Mouse (Mus musculus) testis, adult 2 months (tissue): Measurements from ENCODE around the gene Exoc3l2. TPM values are rescaled to one million over a fixed set of nuclear protein-coding genes. Genes with fewer than 3 reads are reported as not detected.

Source experiments
- H3K27ac ChIP-seq: fragments of 200-500 bp; 2 replicates; pipeline ENCODE4 v1.5.1; 2012; ENCODE audit warnings: low read depth, low read length; ENCODE audit not compliant: control insufficient read depth, insufficient read depth
- H3K27me3 ChIP-seq: fragments of 200-500 bp; 2 replicates; pipeline ENCODE4 v1.6.1; 2012; ENCODE audit warnings: mild to moderate bottlenecking, low read length, moderate library complexity; ENCODE audit not compliant: control insufficient read depth, insufficient read depth
- H3K36me3 ChIP-seq: fragments of 200-500 bp; 2 replicates; pipeline ENCODE4 v1.6.1; 2012; ENCODE audit warnings: mild to moderate bottlenecking, low read length; ENCODE audit not compliant: control insufficient read depth, insufficient read depth
- H3K4me1 ChIP-seq: fragments of 200-500 bp; 2 replicates; pipeline ENCODE4 v1.6.1; 2012; ENCODE audit warnings: low read length; ENCODE audit not compliant: control insufficient read depth, insufficient read depth
- H3K4me3 ChIP-seq: fragments of 200-500 bp; 2 replicates; pipeline ENCODE4 v1.5.1; 2012; ENCODE audit warnings: low read depth, mild to moderate bottlenecking, low read length, moderate library complexity, mixed read lengths; ENCODE audit not compliant: control insufficient read depth
- CTCF ChIP-seq: fragments of 200-500 bp; IDR thresholded peaks from 2 replicates; pipeline ENCODE4 v1.5.1; 2012; ENCODE audit warnings: low read depth, mild to moderate bottlenecking, inconsistent platforms, low read length, moderate library complexity; ENCODE audit not compliant: control insufficient read depth, insufficient read depth, insufficient replicate concordance
- POLR2A ChIP-seq: fragments of 200-500 bp; IDR thresholded peaks from 2 replicates; pipeline ENCODE4 v1.6.1; 2012; ENCODE audit warnings: low read depth, mild to moderate bottlenecking, inconsistent platforms, low read length, moderate library complexity; ENCODE audit not compliant: control insufficient read depth
- polyA plus RNA-seq: library from polyadenylated mRNA; depleted of rRNA; stranded (reverse); fragments of >200 nt; gene quantifications from 2 replicates; pipeline ENCODE4 v1.2.3, GENCODE M21; 2012; rRNA removed

Gene Exoc3l2
- 26.1 and 27.2 TPM in 2 replicates for polyA plus RNA-seq

- no peak for TF ChIP-seq CTCF
- TF ChIP-seq POLR2A: no peak
- H3K4me3 ChIP-seq: no peak within 1 kb of the TSS
These were observed at the start of gene Exoc3l2 for GRCm38 (mm10) chr7:19462884-19463381. TSS of gene Exoc3l2 (plus strand) at chr7:19463331.

GRCm38 (mm10) chr7:19413525-19413924 is 49.6 kb upstream of the Exoc3l2 start:
- Histone ChIP-seq H3K4me3 (no peak overlapping the region), H3K4me1 (peaks cover 22% of the 10 kb centered on the region), H3K27me3 (0 out of 2 replicates have a peak, but pooled peaks cover 3% of the 10 kb centered on the region), H3K27ac (no peak overlapping the region), H3K36me3 (no peaks in the 10 kb centered on the region)
- TF ChIP-seq CTCF: no peak
- TF ChIP-seq POLR2A: no peak

More at GRCm38 (mm10) chr7:19462884-19463381, at the start of gene Exoc3l2:
- no peak within 1 kb of the TSS for H3K27ac ChIP-seq
- no peaks in the 10 kb centered on the region for H3K27me3 ChIP-seq
- H3K36me3 ChIP-seq: no peaks in the 10 kb centered on the region
- H3K4me1 ChIP-seq: peaks cover 10% of the 10 kb centered on the region

GRCm38 (mm10) chr7:19416590-19416989 is 46.5 kb upstream of the Exoc3l2 start:
- Histone ChIP-seq H3K36me3 (no peaks in the 10 kb centered on the region), H3K27me3 (0 out of 2 replicates have a peak, but pooled peaks cover 3% of the 10 kb centered on the region)
- no peak for TF ChIP-seq CTCF
- TF ChIP-seq POLR2A: no peak

GRCm38 (mm10) chr7:19420121-19420520 is 43.0 kb upstream of the Exoc3l2 start:
- Histone ChIP-seq H3K27ac (no peak overlapping the region), H3K4me1 (peaks cover 21% of the 10 kb centered on the region), H3K36me3 (no peaks in the 10 kb centered on the region), H3K4me3 (no peak overlapping the region), H3K27me3 (0 out of 2 replicates have a peak, but pooled peaks cover 3% of the 10 kb centered on the region)
- TF ChIP-seq POLR2A (no peak), CTCF (no peak)

More at GRCm38 (mm10) chr7:19416590-19416989, 46.5 kb upstream of the Exoc3l2 start:
- Histone ChIP-seq H3K4me1 (peaks cover 28% of the 10 kb centered on the region), H3K27ac (no peak overlapping the region), H3K4me3 (no peak overlapping the region)

GRCm38 (mm10) chr7:19420821-19421636 is 42.1 kb upstream of the Exoc3l2 start:
- H3K4me3 ChIP-seq: peak overlapping the region; percentile 36
- H3K4me1 ChIP-seq: peaks cover 22% of the 10 kb centered on the region
- no peak for TF ChIP-seq POLR2A
- no peak for TF ChIP-seq CTCF
- H3K27me3 ChIP-seq: 0 out of 2 replicates have a peak, but pooled peaks cover 3% of the 10 kb centered on the region
- H3K36me3 ChIP-seq: no peaks in the 10 kb centered on the region
- no peak overlapping the region for H3K27ac ChIP-seq

- Histone ChIP-seq H3K36me3 (no peaks in the 10 kb centered on the region), H3K27ac (no peak overlapping the region), H3K4me3 (no peak overlapping the region), H3K27me3 (no peaks in the 10 kb centered on the region), H3K4me1 (peaks cover 25% of the 10 kb centered on the region)
- no peak for TF ChIP-seq CTCF
- TF ChIP-seq POLR2A: no peak
These were observed 40.0 kb upstream of the Exoc3l2 start for GRCm38 (mm10) chr7:19423083-19423482.

GRCm38 (mm10) chr7:19424051-19424450 is 39.1 kb upstream of the Exoc3l2 start:
- Histone ChIP-seq H3K27me3 (no peaks in the 10 kb centered on the region), H3K4me1 (peaks cover 25% of the 10 kb centered on the region), H3K36me3 (no peaks in the 10 kb centered on the region), H3K4me3 (no peak overlapping the region), H3K27ac (no peak overlapping the region)
- TF ChIP-seq CTCF (no peak), POLR2A (no peak)

GRCm38 (mm10) chr7:19426349-19426748 is 36.8 kb upstream of the Exoc3l2 start:
- Histone ChIP-seq H3K36me3 (no peaks in the 10 kb centered on the region), H3K27ac (no peak overlapping the region), H3K27me3 (no peaks in the 10 kb centered on the region), H3K4me3 (peak overlapping the region; percentile 23), H3K4me1 (peaks cover 14% of the 10 kb centered on the region)
- TF ChIP-seq POLR2A (no peak), CTCF (no peak)
